Mouse (Mus musculus) T-helper 17 cell (primary cell): ENCODE data around the gene Atp1b1.

Source experiments
- in situ Hi-C, 2 experiments: fragments of 300-600 bp; cut with MboI, MseI; formaldehyde crosslinking; loops; 1 replicate in 1 of 2; 2 replicates in 1 of 2; pipeline ENCODE4 v1.15.1; 2025; ENCODE audit warnings: high pct_unique_total_duplicates in 2 of 2

Atp1b1 gene

GRCm38 (mm10) chr1:164441408-164441974 is 16.7 kb downstream of the Atp1b1 start:
- in situ Hi-C loops = loop anchor here in 1 of 2 experiments (10.0 kb wide), 1 partner anchor 1977 kb away; no protein-coding TSS in a partner anchor

- in situ Hi-C loops = loop anchor here in 1 of 2 experiments (10.0 kb wide), 1 partner anchor 1976 kb away; no protein-coding TSS in a partner anchor
Measured at GRCm38 (mm10) chr1:164440708-164441407, 17.3 kb downstream of the Atp1b1 start.

- in situ Hi-C loops = loop anchor here in 1 of 2 experiments (10.0 kb wide), 1 partner anchor 1975 kb away; no protein-coding TSS in a partner anchor
Measured at GRCm38 (mm10) chr1:164440230-164440629, 17.9 kb downstream of the Atp1b1 start.

- in situ Hi-C loops = no loop called here
Measured at GRCm38 (mm10) chr1:164436749-164437148, 21.4 kb downstream of the Atp1b1 start.

- in situ Hi-C loops = no loop called here
Measured at GRCm38 (mm10) chr1:164434049-164434448, 24.1 kb downstream of the Atp1b1 start.

- in situ Hi-C loops = no loop called here
Measured at GRCm38 (mm10) chr1:164432649-164433048, 25.5 kb downstream of the Atp1b1 start.

- in situ Hi-C loops = no loop called here
Measured at GRCm38 (mm10) chr1:164428644-164429043, 29.5 kb downstream of the Atp1b1 start.

GRCm38 (mm10) chr1:164427777-164428176 is 30.4 kb downstream of the Atp1b1 start:
- in situ Hi-C loops = no loop called here

GRCm38 (mm10) chr1:164426227-164426626 is 31.9 kb downstream of the Atp1b1 start:
- in situ Hi-C loops = no loop called here

- in situ Hi-C loops = no loop called here
Measured at GRCm38 (mm10) chr1:164420623-164421354, 37.4 kb downstream of the Atp1b1 start.

- in situ Hi-C loops = no loop called here
Measured at GRCm38 (mm10) chr1:164419401-164419800, 38.8 kb downstream of the Atp1b1 start.

- in situ Hi-C loops = no loop called here
Measured at GRCm38 (mm10) chr1:164418320-164418719, 39.8 kb downstream of the Atp1b1 start.

GRCm38 (mm10) chr1:164417604-164418003 is 40.6 kb downstream of the Atp1b1 start:
- in situ Hi-C loops = no loop called here

- in situ Hi-C loops = no loop called here
Measured at GRCm38 (mm10) chr1:164416692-164417394, 41.3 kb downstream of the Atp1b1 start.

GRCm38 (mm10) chr1:164415347-164415751 is 42.8 kb downstream of the Atp1b1 start:
- in situ Hi-C loops = no loop called here

- in situ Hi-C loops = no loop called here
Measured at GRCm38 (mm10) chr1:164413608-164414007, 44.5 kb downstream of the Atp1b1 start.

- in situ Hi-C loops = no loop called here
Measured at GRCm38 (mm10) chr1:164412906-164413305, 45.2 kb downstream of the Atp1b1 start.

GRCm38 (mm10) chr1:164411306-164411705 is 46.8 kb downstream of the Atp1b1 start:
- in situ Hi-C loops = no loop called here

- in situ Hi-C loops = no loop called here
Measured at GRCm38 (mm10) chr1:164408655-164409054, 49.5 kb downstream of the Atp1b1 start.

GRCm38 (mm10) chr1:164406506-164406905 is 51.6 kb downstream of the Atp1b1 start:
- in situ Hi-C loops = no loop called here

GRCm38 (mm10) chr1:164405385-164405802 is 52.8 kb downstream of the Atp1b1 start:
- in situ Hi-C loops = no loop called here

GRCm38 (mm10) chr1:164399578-164399977 is 58.6 kb downstream of the Atp1b1 start:
- in situ Hi-C loops = no loop called here
